Comparison of ENCODE assay signal across 8 mouse cellular contexts in genomic region chr5:137293282-137293681, GRCm38 (mm10). TPM values are rescaled to one million over a fixed set of nuclear protein-coding genes. Genes with fewer than 3 reads are reported as not detected.
DNase-seq lines count a peak whose midpoint lies in the region; ATAC-seq and TF ChIP-seq lines count a peak whose summit lies in the region.

No protein-coding gene starts in this region.

- peaks cover 2% of the 10 kb centered on the region; the same call in 1 of the 2 replicates for H3K4me1 ChIP-seq in bone marrow macrophage, adult 2 months (ENCODE audit: control insufficient read depth, insufficient read depth, low read length)
- H3K4me1 ChIP-seq in erythroblast, embryonic 14.5 days (ENCODE audit: control insufficient read depth) = peaks cover 85% of the 10 kb centered on the region
- peaks cover 40% of the 10 kb centered on the region for H3K4me1 ChIP-seq in heart, embryonic 15.5 days (replicated peaks)
- peaks cover 32% of the 10 kb centered on the region for H3K4me1 ChIP-seq in liver, postnatal 0 days (ENCODE audit: insufficient read depth)
- H3K4me1 ChIP-seq in neural tube, embryonic 13.5 days (replicated peaks) = peaks cover 40% of the 10 kb centered on the region

- H3K9me3 ChIP-seq in erythroblast, embryonic 14.5 days (ENCODE audit: control insufficient read depth, low read length) = no peaks in the 10 kb centered on the region
- no peaks in the 10 kb centered on the region for H3K9me3 ChIP-seq in heart, embryonic 15.5 days (replicated peaks)
- no peaks in the 10 kb centered on the region for H3K9me3 ChIP-seq in liver, postnatal 0 days (ENCODE audit: low read length)
- H3K9me3 ChIP-seq in neural tube, embryonic 13.5 days = no peaks in the 10 kb centered on the region

- no peak for TF ChIP-seq CTCF in bone marrow macrophage, adult 2 months (IDR thresholded peaks at IDR 0.05; ENCODE audit: low read depth, low read length)
- TF ChIP-seq CTCF in liver, postnatal 0 days (IDR thresholded peaks at IDR 0.05; ENCODE audit: low read depth) = no peak; the same call in 1 of the 2 replicates

- peak overlapping the region; percentile 77 for H3K9ac ChIP-seq in heart, embryonic 15.5 days
- peak overlapping the region; percentile 81 for H3K9ac ChIP-seq in liver, postnatal 0 days (replicated peaks)
- H3K9ac ChIP-seq in neural tube, embryonic 13.5 days = peak overlapping the region; percentile 82

- ATAC-seq in heart, embryonic 15.5 days (replicated peaks; ENCODE audit: insufficient number of reproducible peaks, insufficient read depth, low FRiP score, low read depth) = peak; percentile 52
- peak; percentile 18 for ATAC-seq in liver, postnatal 0 days
- peak; percentile 2; the same call in 1 of the 2 replicates for ATAC-seq in neural tube, embryonic 13.5 days (ENCODE audit: low read depth)

- peak overlapping the region; percentile 99 for H3K4me2 ChIP-seq in heart, embryonic 15.5 days
- peak overlapping the region; percentile 99 for H3K4me2 ChIP-seq in liver, postnatal 0 days (ENCODE audit: low read depth, low read length)
- H3K4me2 ChIP-seq in neural tube, embryonic 13.5 days = peak overlapping the region; percentile 100

- WGBS in heart, embryonic 15.5 days = 0% methylated on average over 15 of the region's 15 CpGs
- WGBS in liver, postnatal 0 days (ENCODE audit: insufficient replicate concordance) = 0% methylated on average over 15 of the region's 15 CpGs
- 0% methylated on average over 14 of the region's 15 CpGs for WGBS in neural tube, embryonic 13.5 days

- H3K4me3 ChIP-seq in bone marrow macrophage, adult 2 months (ENCODE audit: insufficient read depth, low read length) = peak overlapping the region; percentile 70
- H3K4me3 ChIP-seq in erythroblast, embryonic 14.5 days (replicated peaks) = peak overlapping the region; percentile 96
- H3K4me3 ChIP-seq in heart, embryonic 15.5 days = peak overlapping the region; percentile 65
- peak overlapping the region; percentile 62 for H3K4me3 ChIP-seq in liver, postnatal 0 days (ENCODE audit: low read depth, low read length)
- H3K4me3 ChIP-seq in neural tube, embryonic 13.5 days = peak overlapping the region; percentile 52

- DNase-seq in CD4-positive, CD25-positive, alpha-beta regulatory T cell, adult 2 months (ENCODE audit: low read depth, low spot score) = peak; percentile 72
- DNase-seq in kidney, postnatal 14 days = peak; percentile 91
- DNase-seq in liver, postnatal 0 days = peak; percentile 90
- peak; percentile 85 for DNase-seq in testis, postnatal 10 days (ENCODE audit: low spot score)

- no peak for TF ChIP-seq EP300 in liver, postnatal 0 days (IDR thresholded peaks at IDR 0.05; ENCODE audit: low read depth)

- H3K36me3 ChIP-seq in erythroblast, embryonic 14.5 days (ENCODE audit: control insufficient read depth) = peaks cover 67% of the 10 kb centered on the region
- peaks cover 30% of the 10 kb centered on the region for H3K36me3 ChIP-seq in heart, embryonic 15.5 days
- H3K36me3 ChIP-seq in liver, postnatal 0 days (replicated peaks; ENCODE audit: insufficient read depth, low read length) = peaks cover 31% of the 10 kb centered on the region
- peaks cover 34% of the 10 kb centered on the region for H3K36me3 ChIP-seq in neural tube, embryonic 13.5 days

- no peak; the same call in 1 of the 2 replicates for TF ChIP-seq POLR2A in bone marrow macrophage, adult 2 months (IDR thresholded peaks at IDR 0.05; ENCODE audit: borderline replicate concordance, low read depth, low read length)

- H3K27me3 ChIP-seq in erythroblast, embryonic 14.5 days (ENCODE audit: control insufficient read depth) = peaks cover 14% of the 10 kb centered on the region
- H3K27me3 ChIP-seq in heart, embryonic 15.5 days = peaks cover 33% of the 10 kb centered on the region
- H3K27me3 ChIP-seq in liver, postnatal 0 days (ENCODE audit: insufficient read depth, low read length) = peaks cover 18% of the 10 kb centered on the region
- peaks cover 42% of the 10 kb centered on the region for H3K27me3 ChIP-seq in neural tube, embryonic 13.5 days

- H3K27ac ChIP-seq in bone marrow macrophage, adult 2 months (ENCODE audit: insufficient read depth, low read depth, low read length) = peak overlapping the region; percentile 74
- H3K27ac ChIP-seq in heart, embryonic 15.5 days = peak overlapping the region; percentile 96
- peak overlapping the region; percentile 95 for H3K27ac ChIP-seq in liver, postnatal 0 days (ENCODE audit: low read depth)
- H3K27ac ChIP-seq in neural tube, embryonic 13.5 days (replicated peaks) = peak overlapping the region; percentile 91

RNA-seq across cellular contexts. Expression of gene Ufsp1, which starts 1.1 kb away (rescaled TPM):
- 0.79 and 1.8 TPM in 2 replicates for polyA plus RNA-seq in bone marrow macrophage, adult 2 months (2012; ENCODE audit: insufficient read depth, insufficient read length, missing spikeins)
- 14.1 and 16.4 TPM in 2 replicates for polyA plus RNA-seq in erythroblast, embryonic 14.5 days (2012)
- polyA plus RNA-seq in heart, embryonic 15.5 days (2015; fragmentation: Nextera tagmentation; extraction: Ambion mirVana) = 6.1 and 11.2 TPM in 2 replicates
- 9.1 and 9.5 TPM in 2 replicates for polyA plus RNA-seq in liver, postnatal 0 days (2015; fragmentation: Nextera tagmentation; extraction: Ambion mirVana)
- polyA plus RNA-seq in neural tube, embryonic 13.5 days (2015; fragmentation: Nextera tagmentation; extraction: Ambion mirVana) = 15.1 and 18.3 TPM in 2 replicates

RNA-seq across cellular contexts. Expression of gene Ache, which starts 6.0 kb away (rescaled TPM):
- not detected in 2 replicates for polyA plus RNA-seq in bone marrow macrophage, adult 2 months (2012; ENCODE audit: insufficient read depth, insufficient read length, missing spikeins)
- polyA plus RNA-seq in erythroblast, embryonic 14.5 days (2012) = 29.5 and 30.9 TPM in 2 replicates
- polyA plus RNA-seq in heart, embryonic 15.5 days (2015; fragmentation: Nextera tagmentation; extraction: Ambion mirVana) = 8.1 and 15.8 TPM in 2 replicates
- 10.3 and 11.1 TPM in 2 replicates for polyA plus RNA-seq in liver, postnatal 0 days (2015; fragmentation: Nextera tagmentation; extraction: Ambion mirVana)
- 37.8 and 40.6 TPM in 2 replicates for polyA plus RNA-seq in neural tube, embryonic 13.5 days (2015; fragmentation: Nextera tagmentation; extraction: Ambion mirVana)

RNA-seq across cellular contexts. Expression of gene Srrt, which starts 14.2 kb away (rescaled TPM):
- polyA plus RNA-seq in bone marrow macrophage, adult 2 months (2012; ENCODE audit: insufficient read depth, insufficient read length, missing spikeins) = 172 and 177 TPM in 2 replicates
- polyA plus RNA-seq in erythroblast, embryonic 14.5 days (2012) = 73.3 and 89.6 TPM in 2 replicates
- 70.5 and 95.7 TPM in 2 replicates for polyA plus RNA-seq in heart, embryonic 15.5 days (2015; fragmentation: Nextera tagmentation; extraction: Ambion mirVana)
- 24.1 and 28.2 TPM in 2 replicates for polyA plus RNA-seq in liver, postnatal 0 days (2015; fragmentation: Nextera tagmentation; extraction: Ambion mirVana)
- polyA plus RNA-seq in neural tube, embryonic 13.5 days (2015; fragmentation: Nextera tagmentation; extraction: Ambion mirVana) = 102 and 115 TPM in 2 replicates

RNA-seq across cellular contexts. Expression of gene Trip6, which starts 20.9 kb away (rescaled TPM):
- 6.7 and 7.1 TPM in 2 replicates for polyA plus RNA-seq in bone marrow macrophage, adult 2 months (2012; ENCODE audit: insufficient read depth, insufficient read length, missing spikeins)
- polyA plus RNA-seq in erythroblast, embryonic 14.5 days (2012) = 0.51 and 0.54 TPM in 2 replicates
- 37.7 and 53.3 TPM in 2 replicates for polyA plus RNA-seq in heart, embryonic 15.5 days (2015; fragmentation: Nextera tagmentation; extraction: Ambion mirVana)
- 7.5 and 9.2 TPM in 2 replicates for polyA plus RNA-seq in liver, postnatal 0 days (2015; fragmentation: Nextera tagmentation; extraction: Ambion mirVana)
- polyA plus RNA-seq in neural tube, embryonic 13.5 days (2015; fragmentation: Nextera tagmentation; extraction: Ambion mirVana) = 17.7 and 23.8 TPM in 2 replicates

RNA-seq across cellular contexts. Expression of gene Slc12a9, which starts 40.1 kb away (rescaled TPM):
- 43.2 and 47.0 TPM in 2 replicates for polyA plus RNA-seq in bone marrow macrophage, adult 2 months (2012; ENCODE audit: insufficient read depth, insufficient read length, missing spikeins)
- 0.05 and 0.06 TPM in 2 replicates for polyA plus RNA-seq in erythroblast, embryonic 14.5 days (2012)
- 6.5 and 10.4 TPM in 2 replicates for polyA plus RNA-seq in heart, embryonic 15.5 days (2015; fragmentation: Nextera tagmentation; extraction: Ambion mirVana)
- 2.9 and 3.2 TPM in 2 replicates for polyA plus RNA-seq in liver, postnatal 0 days (2015; fragmentation: Nextera tagmentation; extraction: Ambion mirVana)
- polyA plus RNA-seq in neural tube, embryonic 13.5 days (2015; fragmentation: Nextera tagmentation; extraction: Ambion mirVana) = 26.9 and 27.4 TPM in 2 replicates

Comparison
In these comparisons a context has a peak if more than half of its experiments do, and no peak if none do; other contexts are left out.
1. Peak in every context shown above with its lines: DNase-seq, ATAC-seq, H3K4me3 ChIP-seq and H3K27ac ChIP-seq.
2. ATAC-seq: peak in every context shown above with its lines; median percentile 52 in heart, embryonic 15.5 days; 18 in liver, postnatal 0 days; 2 in neural tube, embryonic 13.5 days.